Mouse (Mus musculus): ENCODE data around the gene Scube1.

The Scube1 gene

DNA sequence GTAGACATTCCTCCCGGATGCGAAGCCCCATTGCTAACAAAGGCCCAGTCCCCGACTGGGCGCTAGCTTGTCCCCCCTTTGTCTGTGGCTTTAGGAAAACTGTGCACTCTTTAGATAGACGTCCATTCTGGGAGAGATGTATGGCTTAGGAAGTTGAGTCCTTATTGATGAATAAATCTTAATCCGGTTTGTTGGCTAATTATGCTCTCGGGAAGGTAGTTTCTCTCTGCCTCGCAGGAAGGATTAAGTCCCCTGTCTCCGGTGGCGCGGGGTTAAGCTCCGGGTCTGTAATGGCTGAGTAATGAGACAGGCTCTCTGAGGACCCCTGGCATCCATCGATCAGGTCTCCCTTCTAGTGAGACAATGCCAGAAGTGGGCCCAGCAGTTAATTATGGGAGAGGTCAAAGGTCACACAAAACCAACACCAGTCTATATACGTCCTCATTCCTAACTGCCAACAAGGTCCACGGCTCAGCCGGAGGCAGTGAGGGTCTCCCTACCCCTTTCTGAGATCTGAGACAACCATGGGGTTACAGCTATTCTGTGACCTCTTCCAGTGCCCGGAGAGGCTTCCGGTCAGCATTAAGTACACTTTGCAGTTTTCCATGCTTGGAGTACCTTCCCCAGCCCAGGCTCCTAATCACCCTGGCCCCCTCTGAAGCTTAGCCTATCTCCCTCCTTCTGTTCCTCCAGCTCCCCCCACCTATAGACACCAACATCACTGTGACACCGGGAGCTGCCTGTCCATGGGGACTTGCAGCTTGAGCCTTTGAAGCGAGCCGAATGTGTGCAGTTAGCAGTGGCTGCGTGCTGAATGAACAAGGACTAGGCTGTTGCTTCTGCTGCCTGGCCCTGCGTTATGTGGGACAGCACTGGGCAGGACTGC, 14.7 kb downstream of the Scube1 start:
- no peak for DNase-seq (ENCODE audit: low spot score)

DNA sequence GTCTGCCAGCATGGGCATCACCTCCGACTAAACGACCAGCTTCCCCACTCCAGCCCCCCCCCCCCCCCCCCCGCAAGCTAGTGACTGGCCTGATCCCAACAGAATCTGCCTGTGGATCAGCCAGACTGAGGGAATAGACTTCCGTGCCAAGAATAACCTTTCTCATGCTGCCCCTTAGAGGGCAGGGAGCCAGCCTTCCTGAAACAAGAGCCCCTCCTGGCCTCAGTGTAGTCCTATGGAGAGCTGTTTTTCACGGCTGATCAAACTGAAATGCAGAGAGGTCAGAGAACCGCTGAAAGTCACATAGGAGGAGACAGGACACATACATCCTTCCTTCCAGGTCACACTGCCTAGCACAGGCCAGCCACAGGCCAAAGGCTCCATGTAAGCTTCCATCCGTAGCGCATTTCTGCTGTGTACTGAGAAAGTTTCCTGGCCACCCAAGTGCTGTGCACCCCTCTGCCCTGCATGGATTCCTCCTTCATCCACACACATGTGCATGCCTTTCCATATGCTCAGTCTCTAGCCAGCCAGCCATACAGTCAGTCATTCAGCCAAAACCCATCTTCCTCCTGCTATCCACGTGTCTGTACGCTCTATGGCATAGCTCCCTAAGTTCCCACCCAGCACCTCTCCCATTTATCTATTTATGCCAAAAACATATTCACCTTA, 18.2 kb downstream of the Scube1 start:
- DNase-seq (ENCODE audit: low spot score) = no peak

DNA sequence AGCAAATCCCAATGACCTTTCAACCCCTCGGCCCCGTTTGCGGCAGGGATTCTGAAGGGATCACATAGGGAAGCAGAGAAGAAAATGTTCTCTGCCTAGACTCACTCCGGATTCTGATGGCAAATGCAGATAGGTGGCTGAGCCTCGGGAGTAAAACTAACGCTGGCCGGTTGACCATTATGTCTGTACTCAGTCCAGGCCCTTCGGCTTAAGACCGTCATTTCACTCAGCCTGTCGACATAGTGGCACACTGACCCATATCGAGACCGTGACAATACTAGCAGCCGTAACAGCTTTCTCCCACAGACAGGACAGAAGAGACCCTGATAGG, 24.3 kb downstream of the Scube1 start:
- no peak for DNase-seq (ENCODE audit: low spot score)

DNA sequence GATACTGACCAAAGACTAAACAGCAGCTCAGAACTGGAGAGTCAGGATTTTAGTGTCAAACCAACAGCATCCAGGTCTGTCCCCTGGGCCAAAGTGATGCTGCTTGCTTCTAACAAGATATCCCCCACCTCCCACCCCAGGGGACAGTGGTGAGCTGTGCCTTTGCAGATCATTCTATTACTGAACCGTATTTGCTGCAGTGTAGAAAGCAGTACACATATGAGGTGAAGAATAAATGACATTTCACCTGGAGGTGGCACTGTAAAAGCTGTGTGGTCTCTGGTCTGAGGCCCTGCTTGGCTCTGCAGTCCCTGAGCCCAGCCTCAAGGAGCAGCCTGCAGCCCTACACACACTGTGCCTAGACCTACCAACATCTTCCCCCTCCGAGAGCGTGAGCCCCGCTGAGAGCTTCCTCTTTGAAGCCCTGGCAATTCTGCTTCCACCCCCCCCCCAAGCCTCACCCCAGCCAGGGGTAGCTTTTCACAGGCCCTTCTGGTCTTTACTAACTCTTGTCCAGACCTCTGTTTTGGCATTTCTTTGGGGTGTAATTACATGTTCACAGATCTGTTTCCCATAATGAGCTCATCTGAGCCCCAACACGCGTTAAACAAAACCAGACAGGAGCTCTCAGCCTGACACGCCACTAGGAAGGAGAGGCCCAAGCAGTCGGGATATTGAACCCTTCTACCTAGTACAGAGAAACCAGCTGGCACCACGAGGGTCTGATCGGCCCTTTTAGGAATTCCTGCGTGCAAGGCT, 24.8 kb downstream of the Scube1 start:
- DNase-seq (ENCODE audit: low spot score) = no peak

DNA sequence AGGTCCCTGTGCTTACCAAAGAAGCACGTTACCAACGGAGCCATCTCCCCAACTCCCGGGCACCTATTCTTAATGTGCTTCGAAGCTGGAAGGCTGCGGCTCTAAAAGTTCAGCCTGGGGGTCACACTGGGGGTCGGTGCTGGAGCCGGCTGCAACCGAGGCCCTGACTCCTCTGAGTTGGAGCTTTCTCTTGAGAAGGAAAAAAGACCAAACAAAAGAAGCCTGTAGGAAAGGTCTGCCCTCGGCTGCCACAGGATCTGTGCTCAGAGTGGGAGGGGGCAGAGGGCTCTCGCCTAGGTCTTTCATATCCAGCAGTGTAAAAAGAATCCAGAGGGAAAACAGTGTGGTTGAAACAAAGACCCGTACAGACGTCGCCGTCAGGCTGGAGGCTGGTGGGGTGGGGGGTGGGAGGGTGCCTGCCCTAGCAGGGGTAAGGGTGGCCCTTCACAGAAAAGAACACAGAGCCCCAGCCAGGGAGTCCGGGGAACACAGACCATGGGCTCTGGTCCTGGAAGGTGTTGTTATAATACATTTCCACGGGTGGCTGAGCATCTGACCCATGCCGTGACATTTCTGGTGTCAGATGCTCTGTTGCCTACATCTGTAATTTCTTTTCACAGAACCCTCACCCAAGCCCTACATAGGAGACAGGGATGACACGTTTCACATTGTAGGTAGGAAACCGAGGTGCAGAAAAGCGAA, 25.5 kb downstream of the Scube1 start:
- DNase-seq (ENCODE audit: low spot score) = no peak

DNA sequence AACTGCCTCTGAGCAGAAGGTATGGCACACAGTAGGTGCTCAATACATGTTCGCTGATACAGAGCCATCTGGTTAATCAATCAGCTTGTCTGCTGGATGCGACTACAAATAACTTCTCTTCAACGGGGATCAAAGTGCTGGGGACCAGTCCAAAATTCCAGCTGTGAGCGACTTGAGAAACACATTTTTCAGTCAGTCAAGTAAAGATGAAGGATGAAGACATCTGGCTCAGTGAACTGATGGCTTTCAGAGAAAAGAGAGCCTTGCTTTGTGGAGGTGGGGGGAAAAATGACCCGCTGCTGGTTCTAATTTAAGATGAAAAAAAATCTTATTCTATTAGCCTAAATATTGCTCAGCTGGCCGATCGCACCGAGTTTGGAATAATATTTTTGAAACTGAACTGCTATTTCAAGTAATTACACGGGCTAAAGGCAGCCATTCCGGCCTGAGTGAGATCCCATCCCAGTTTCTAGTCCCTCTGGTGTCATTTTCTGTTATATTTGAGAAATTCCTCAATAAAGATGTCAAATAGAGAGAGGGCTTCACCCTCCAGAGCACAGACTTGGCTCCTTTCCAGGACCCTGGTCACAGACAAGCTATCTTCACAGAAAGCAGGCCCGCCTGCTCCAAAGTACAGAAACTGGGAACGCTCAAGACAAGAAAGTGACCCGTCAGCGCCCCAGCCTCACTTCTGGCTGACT, 28.0 kb downstream of the Scube1 start:
- no peak for DNase-seq (ENCODE audit: low spot score)

DNA sequence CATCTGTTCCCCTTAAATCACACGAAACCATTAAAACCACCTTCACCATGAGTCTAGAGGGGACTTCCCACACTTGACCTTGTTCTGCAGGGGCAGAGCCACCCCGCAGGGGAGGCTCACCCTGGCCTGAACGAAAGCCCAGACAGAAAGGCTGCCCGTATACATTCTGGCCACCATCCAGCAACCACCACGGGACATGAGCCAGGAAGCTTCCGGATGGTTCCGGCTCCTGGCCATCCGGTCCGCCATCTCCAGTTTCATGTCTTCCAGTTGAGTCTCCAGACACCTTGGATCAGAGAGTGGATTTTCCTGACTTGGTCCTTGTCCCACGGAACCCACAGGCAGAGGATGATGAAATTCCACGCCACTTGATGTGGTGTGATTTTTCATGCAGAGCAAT, 29.7 kb downstream of the Scube1 start:
- no peak for DNase-seq (ENCODE audit: low spot score)

DNA sequence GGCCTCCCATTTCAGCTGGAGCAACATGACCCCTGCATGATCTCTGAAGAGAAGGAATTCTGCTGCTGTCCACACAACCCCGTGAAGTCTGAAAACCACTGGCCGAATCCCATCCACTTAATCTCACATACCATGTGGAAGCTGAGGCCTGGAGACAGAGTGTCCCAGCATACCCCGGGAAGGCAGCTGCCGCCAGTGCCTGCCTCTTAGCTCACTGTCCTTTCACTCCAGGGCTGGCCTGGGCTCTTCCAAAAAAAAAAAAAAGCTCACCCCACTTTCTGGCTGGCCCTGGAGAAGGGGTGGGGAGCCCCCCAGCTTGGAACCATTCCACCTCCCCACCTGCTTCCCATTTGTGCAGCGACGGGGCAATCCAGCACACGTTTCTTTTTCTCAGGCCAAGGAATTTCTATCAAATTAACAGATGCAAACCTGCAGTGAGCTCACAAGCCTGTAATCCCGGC, 32.9 kb downstream of the Scube1 start:
- DNase-seq (ENCODE audit: low spot score) = no peak

DNA sequence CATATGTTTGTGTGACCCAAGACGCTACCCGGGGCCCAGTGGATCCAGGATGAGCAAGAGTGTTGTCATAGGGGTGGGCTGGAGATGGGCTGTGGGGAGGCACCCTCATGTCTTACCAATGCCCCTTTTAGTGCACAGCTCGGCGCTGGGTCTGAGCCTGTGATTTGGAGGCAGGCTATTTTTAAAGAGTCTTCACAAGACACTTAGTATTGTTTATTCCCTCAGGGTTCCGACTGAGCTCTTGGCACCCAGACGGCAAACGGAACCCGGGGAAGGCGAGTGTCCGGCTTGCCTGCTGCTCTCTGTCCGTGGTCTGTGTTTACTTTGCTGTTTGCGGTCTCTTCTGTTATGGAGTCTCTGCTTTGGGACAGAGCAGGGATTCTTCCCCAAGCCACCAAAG, 34.9 kb downstream of the Scube1 start:
- no peak for DNase-seq (ENCODE audit: low spot score)

DNA sequence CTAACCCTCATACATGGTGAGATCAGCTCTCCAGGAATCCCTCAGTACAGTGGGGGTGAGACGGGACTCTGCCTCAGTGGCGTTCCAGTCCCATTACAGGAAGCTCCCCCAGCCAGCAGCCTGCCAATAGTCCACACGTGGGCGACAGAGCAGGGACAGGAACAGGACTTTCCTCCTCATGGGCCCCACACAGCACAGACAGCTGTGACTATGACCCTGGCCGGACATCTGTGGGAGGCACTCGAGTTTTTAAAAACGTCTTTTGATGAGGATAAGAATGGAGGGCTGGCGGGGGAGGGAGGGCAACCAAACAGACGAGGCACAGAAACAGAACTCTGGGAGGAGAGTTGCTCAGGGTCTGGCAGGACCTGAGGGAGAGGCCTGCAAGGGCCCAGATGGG, 38.2 kb downstream of the Scube1 start:
- peak; percentile 25 for DNase-seq (ENCODE audit: low spot score)

DNA sequence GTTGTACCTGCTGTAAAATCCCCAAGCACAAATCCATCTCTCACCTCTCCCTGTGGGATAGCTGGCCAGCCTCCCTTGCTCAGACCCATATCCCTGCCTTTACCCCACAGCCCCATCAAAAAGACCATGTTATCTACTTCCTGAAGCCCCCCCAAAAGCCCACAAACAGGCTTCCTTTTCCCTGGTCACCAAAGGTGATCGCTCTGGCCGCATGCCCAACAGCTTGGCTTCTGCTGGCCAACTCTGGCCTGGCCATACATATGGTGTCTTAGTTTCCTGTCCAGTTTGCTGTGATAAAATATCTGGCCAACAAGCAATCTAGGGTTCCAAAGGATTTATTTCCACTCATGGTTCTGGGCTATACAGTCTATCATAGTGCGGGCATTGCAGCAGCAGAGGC, 38.9 kb downstream of the Scube1 start:
- no peak for DNase-seq (ENCODE audit: low spot score)

DNA sequence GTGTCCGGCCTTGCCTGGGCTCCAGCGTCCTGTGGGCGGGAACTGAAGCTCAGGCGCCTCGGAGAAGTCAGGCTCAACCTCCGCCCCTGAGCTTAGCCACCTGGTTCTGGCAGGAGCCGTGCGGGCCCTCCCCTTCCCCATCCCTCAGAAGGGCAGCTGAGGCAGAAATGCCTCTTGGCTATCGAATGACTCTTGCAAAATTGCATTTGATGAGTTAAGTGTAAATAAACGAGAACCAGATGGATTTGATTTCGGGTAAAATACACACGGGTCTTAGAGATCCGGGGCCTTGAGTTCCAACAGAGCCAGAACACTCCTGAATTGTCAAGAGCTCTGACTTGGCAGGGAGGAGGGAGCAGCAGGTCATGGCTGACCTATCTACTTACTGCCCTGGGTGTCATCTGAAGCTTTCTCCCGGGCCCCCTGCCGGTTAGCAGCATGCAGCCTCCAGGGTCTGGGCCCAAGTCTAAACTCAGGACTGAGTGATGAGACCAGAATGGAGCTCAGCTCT, 41.7 kb downstream of the Scube1 start:
- DNase-seq (ENCODE audit: low spot score) = no peak

DNA sequence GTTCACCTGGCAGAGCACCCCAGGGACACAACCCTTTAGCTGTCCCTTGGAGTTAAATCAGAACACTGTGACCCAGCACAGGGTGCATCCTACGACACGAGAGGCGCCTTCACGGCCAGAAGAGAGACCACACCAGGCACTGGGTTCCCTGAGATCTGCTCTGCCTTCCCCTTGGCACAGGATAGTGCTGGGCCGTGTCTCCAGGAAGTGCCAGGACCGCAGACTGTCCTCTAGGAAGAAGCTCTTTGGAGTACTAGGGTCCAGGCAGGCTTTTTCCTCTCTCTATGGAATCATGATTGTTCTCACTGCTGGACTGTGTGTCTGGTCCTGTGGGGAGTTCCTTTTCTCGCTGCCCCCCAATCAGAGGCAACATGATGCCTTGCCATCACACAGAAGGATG, 44.5 kb downstream of the Scube1 start:
- peak; percentile 37 for DNase-seq (ENCODE audit: low spot score)

DNA sequence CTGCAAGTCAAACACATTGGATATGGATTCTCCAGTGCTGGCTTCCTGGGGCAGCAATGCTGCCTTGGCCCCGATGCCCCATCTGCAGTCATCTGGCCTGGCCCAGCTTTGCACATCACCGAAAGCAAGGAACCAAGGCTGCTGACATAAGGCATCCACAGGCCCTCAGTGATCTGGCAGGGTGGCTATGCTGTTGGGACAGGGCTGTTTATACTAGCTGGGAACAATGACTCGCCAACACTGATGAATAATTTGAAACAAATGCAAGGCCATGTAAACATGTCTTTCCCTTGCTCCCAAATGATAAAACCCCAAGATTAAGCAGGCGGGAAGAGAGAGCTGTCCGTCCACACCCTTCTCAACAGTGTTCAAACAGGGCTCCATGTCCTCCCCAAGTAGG, 45.1 kb downstream of the Scube1 start:
- DNase-seq (ENCODE audit: low spot score) = peak; percentile 75

DNA sequence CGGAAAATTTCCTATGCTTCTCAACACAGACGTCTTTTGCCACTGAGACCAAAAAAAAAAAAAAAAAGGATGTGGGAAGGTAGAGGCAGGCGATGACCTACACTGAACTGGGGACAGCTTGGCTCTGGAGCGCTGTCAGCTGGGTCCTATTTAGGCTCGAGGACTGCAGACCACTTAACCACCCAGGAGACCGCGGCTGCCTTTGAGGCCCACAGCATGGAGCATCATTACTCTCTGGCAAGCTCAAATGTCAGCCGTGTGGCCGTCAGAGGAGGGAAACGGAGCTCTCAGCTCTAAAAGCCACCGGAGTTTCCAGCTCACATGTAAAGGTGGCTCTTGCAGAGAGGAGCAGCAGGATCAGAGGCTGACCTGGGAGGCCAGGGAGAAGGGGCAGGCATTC, 46.2 kb downstream of the Scube1 start:
- DNase-seq (ENCODE audit: low spot score) = no peak

DNA sequence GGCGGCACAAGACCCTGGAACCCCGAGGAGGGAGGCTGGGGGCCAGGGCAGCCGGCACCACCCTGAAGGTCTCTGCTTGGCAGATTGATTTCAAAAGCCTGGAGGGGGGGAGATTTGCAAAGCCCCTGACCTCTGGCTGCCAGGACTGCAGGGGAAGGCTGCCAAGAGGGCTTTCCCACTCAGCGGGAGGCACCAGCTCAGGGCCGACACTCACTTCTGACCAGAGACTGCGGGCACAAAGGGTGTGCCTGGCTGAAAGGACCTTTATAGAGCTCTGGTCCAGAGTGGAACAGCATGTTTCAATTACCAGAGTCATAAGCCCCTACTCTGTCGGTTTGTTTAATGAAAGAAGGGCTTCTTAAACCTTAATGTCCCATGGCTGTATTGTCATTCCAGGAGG, 46.7 kb downstream of the Scube1 start:
- DNase-seq (ENCODE audit: low spot score) = peak; percentile 57

DNA sequence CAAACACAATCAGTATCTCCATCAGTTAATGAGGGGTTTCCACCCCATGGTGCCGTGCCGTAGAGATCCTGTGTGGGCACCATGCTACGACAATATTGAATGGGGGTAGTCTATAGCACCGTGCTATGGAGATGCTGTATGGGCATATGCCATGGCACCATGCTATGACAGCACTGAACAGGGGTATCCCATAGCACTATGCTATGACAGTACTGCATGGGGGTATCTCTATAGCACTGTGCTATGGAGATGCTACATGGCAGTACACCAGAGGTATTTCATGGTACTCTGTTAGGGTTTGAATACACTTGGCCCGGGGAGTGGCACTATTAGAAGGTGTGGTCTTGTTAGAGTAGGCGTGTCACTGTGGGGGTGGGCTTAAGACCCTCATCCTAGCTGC, 47.7 kb downstream of the Scube1 start:
- DNase-seq (ENCODE audit: low spot score) = no peak

DNA sequence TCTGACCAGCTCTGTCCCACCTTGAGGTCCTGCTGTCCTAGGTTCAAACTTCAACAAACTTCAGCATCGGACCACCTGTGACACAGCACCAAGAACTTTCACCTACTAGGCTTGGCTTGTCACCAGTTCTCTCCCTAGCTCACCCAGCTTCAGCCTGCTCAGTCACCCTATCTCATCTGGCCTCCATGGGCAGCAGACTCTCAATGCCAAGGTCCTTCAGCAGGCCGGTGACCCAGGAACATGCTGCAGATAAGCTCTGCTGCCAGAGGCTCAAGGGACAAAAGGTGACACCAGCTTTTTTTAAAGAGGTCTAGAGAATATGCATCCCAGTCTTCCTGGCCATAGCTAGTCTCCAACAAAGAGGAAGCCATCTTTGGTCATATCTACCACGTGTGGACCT, 48.5 kb downstream of the Scube1 start:
- peak; percentile 30 for DNase-seq (ENCODE audit: low spot score)

DNA sequence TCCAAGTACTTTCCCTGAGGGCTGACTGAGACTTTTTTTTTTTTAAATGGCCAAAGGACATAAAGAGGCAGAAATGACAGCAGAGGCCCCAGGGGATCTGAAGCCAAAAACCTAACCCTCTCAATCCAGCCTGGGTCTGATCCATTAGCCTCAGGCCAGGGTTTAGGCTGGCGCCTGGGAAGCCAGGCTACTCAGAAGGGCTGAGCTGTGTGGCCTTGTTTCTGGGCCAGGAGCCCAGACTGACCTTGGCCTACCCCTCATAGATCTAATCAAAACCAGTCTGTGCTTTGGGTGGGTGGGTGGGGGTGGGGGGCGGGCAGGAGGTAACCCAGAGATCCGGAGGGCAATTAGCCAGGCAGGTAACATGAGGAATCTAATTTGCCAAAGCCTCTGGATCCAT, 51.2 kb downstream of the Scube1 start:
- peak; percentile 44 for DNase-seq (ENCODE audit: low spot score)

DNA sequence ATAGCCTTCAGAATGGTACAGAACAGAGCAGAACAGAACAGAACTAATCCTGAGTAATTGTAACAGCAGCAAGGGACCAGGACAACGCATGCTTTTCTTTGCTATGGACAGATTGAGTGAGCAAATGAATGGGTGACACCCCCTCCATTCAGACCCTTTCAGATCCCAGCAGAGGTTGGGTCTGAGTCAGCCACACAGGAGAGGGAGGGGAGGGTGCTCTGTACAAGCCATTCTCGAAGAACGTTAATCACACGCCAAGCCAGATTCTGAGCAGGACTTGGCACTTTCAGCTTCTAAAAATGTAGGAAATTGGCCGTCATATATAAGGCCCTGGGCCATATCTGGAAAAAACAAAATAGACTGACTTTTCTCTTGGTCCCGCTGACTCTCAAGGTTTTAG, 57.3 kb downstream of the Scube1 start:
- no peak for DNase-seq (ENCODE audit: low spot score)

DNA sequence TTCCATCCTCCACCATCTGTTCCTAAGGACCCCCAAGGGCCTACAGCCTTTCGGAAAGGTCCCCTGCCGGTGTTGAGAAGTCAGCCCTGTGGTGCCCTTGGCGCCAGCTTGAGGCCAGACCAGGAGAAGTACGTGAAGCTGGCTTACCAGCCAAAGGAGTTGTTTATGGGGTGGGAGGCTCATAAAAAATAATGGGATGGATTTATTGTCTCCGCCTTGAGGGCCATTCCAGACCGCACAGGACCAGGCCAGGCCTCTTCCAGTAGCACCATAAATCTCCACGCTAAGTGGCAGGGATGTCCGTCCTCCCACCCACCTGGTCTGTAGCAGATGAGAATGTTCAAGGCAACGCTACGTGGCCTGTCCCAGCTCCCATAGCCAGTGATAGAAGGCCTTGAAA, 58.4 kb downstream of the Scube1 start:
- DNase-seq (ENCODE audit: low spot score) = no peak

Measured in ovary, adult 18-20 months (tissue).